Mouse (Mus musculus): Measurements from ENCODE around the gene Rgs13. TPM values are rescaled to one million over a fixed set of nuclear protein-coding genes. Genes with fewer than 3 reads are reported as not detected.
"Not testable (repeated sequence)": the region's sequence is repeated elsewhere in the genome, so short reads cannot be mapped to it uniquely, and the experiment has no call there.

The Rgs13 gene
- polyA plus RNA-seq, 1 experiment = 0.12 TPM

DNA sequence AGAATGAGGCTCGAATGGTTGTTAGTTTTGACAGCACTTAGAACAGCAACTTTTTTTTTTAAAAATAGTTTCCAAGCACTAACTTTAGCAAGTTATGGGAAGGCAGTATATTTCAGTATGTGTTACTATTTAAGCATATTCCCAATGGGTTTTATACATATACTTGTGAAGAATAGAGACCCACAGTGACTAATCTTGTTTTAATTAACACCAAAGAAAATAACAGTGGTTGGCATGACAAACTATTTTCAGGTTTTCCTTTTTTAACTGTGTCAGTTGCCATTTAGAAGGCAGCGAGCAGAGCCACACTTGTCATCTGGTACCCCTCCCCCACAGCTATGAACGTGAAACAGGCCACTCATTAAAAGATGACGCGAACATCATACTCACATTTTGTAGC is 10.3 kb downstream of the Rgs13 start:
- Histone ChIP-seq H3K27me3 (ENCODE audit: control insufficient read depth, insufficient read depth, low read length) (no peaks in the 10 kb centered on the region), H3K27ac (ENCODE audit: control insufficient read depth, insufficient read depth, low read length) (no peak overlapping the region), H3K4me1 (replicated peaks; ENCODE audit: control insufficient read depth, insufficient read depth, low read length) (no peaks in the 10 kb centered on the region), H3K4me3 (ENCODE audit: control insufficient read depth, insufficient read depth, low read length) (no peak overlapping the region), H3K36me3 (ENCODE audit: control insufficient read depth, insufficient read depth, low read length) (no peaks in the 10 kb centered on the region)
- WGBS = 91% methylated on average over 5 of the region's 5 CpGs
- no peak for TF ChIP-seq POLR2A (IDR thresholded peaks at IDR 0.05; ENCODE audit: control insufficient read depth, extremely low read depth, insufficient read depth, low read length, poor library complexity)
- TF ChIP-seq CTCF (IDR thresholded peaks at IDR 0.05; ENCODE audit: borderline replicate concordance, control insufficient read depth, extremely low read depth, insufficient read depth, low read length, poor library complexity) = no peak
- no peak for DNase-seq

DNA sequence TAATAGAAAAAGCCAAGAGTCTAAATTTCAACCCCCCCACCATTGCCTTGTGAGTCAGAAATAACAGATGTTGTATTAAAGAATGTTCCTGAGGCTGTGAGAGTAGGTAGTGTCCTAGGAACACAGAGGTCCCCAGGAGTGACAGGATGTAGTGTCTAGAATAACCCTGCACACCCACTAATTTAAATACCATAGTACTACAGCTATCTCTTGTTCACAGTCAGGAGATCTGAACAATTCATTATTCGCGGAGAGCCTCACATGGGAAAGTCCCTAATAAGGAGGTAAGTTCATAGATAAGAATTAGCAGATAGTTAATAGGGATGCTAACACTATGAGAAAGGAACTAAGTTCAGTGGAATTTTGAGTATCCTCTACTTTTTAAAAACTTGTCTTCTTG is 10.9 kb downstream of the Rgs13 start:
- no peaks in the 10 kb centered on the region for H3K27me3 ChIP-seq (ENCODE audit: control insufficient read depth, insufficient read depth, low read length)
- H3K36me3 ChIP-seq (ENCODE audit: control insufficient read depth, insufficient read depth, low read length) = no peaks in the 10 kb centered on the region
- 96% methylated on average over 2 of the region's 2 CpGs for WGBS
- H3K4me1 ChIP-seq (replicated peaks; ENCODE audit: control insufficient read depth, insufficient read depth, low read length) = no peaks in the 10 kb centered on the region
- no peak overlapping the region for H3K4me3 ChIP-seq (ENCODE audit: control insufficient read depth, insufficient read depth, low read length)
- no peak overlapping the region for H3K27ac ChIP-seq (ENCODE audit: control insufficient read depth, insufficient read depth, low read length)
- no peak for DNase-seq
- TF ChIP-seq POLR2A (IDR thresholded peaks at IDR 0.05; ENCODE audit: control insufficient read depth, extremely low read depth, insufficient read depth, low read length, poor library complexity) (no peak), CTCF (IDR thresholded peaks at IDR 0.05; ENCODE audit: borderline replicate concordance, control insufficient read depth, extremely low read depth, insufficient read depth, low read length, poor library complexity) (no peak)

DNA sequence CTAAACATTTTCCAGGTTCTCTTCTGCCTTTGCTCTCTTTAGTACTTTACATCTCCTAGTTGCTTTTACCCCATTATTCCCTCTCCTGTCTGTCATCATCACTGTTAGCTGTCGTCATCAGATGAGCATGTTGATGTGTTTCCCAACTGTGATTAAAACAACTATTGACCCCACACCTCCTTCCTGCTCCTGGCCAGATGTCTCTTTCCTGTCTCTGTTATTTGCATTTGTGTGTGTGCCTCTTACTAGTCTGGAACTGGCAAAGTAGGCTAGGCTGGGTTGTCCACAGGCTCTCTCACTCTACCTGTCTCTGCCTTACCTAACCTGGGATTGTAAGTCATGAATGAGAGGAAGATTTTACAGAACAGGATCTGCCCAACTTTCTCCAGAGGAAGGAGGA is 24.6 kb downstream of the Rgs13 start:
- no peak for DNase-seq
- TF ChIP-seq CTCF (IDR thresholded peaks at IDR 0.05; ENCODE audit: borderline replicate concordance, control insufficient read depth, extremely low read depth, insufficient read depth, low read length, poor library complexity) (no peak), POLR2A (IDR thresholded peaks at IDR 0.05; ENCODE audit: control insufficient read depth, extremely low read depth, insufficient read depth, low read length, poor library complexity) (no peak)
- Histone ChIP-seq H3K36me3 (ENCODE audit: control insufficient read depth, insufficient read depth, low read length) (no peaks in the 10 kb centered on the region), H3K27me3 (ENCODE audit: control insufficient read depth, insufficient read depth, low read length) (no peaks in the 10 kb centered on the region), H3K4me1 (replicated peaks; ENCODE audit: control insufficient read depth, insufficient read depth, low read length) (no peaks in the 10 kb centered on the region), H3K27ac (ENCODE audit: control insufficient read depth, insufficient read depth, low read length) (no peak overlapping the region), H3K4me3 (ENCODE audit: control insufficient read depth, insufficient read depth, low read length) (no peak overlapping the region)
- 76% methylated on average over 1 of the region's 1 CpGs for WGBS

DNA sequence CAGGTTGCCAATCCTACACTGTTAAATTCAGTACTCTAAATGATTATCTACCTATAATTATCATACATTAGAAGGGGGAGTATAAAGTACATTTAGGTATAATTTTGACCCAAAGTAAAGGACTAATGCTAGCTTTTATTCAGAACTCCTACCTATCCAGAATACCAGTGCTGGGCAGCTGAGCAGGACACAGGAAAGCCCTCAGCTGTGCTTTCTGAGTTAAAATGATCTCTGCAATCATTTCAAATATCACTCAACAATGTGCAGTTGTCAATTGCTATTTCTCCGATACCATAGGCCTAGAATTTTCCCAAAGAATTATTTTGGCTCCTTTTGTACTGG is 25.0 kb downstream of the Rgs13 start:
- Histone ChIP-seq H3K27ac (ENCODE audit: control insufficient read depth, insufficient read depth, low read length) (no peak overlapping the region), H3K27me3 (ENCODE audit: control insufficient read depth, insufficient read depth, low read length) (no peaks in the 10 kb centered on the region), H3K4me3 (ENCODE audit: control insufficient read depth, insufficient read depth, low read length) (no peak overlapping the region), H3K36me3 (ENCODE audit: control insufficient read depth, insufficient read depth, low read length) (no peaks in the 10 kb centered on the region), H3K4me1 (replicated peaks; ENCODE audit: control insufficient read depth, insufficient read depth, low read length) (no peaks in the 10 kb centered on the region)
- WGBS = 100% methylated on average over 1 of the region's 1 CpGs
- no peak for DNase-seq
- TF ChIP-seq CTCF (IDR thresholded peaks at IDR 0.05; ENCODE audit: borderline replicate concordance, control insufficient read depth, extremely low read depth, insufficient read depth, low read length, poor library complexity) = no peak

DNA sequence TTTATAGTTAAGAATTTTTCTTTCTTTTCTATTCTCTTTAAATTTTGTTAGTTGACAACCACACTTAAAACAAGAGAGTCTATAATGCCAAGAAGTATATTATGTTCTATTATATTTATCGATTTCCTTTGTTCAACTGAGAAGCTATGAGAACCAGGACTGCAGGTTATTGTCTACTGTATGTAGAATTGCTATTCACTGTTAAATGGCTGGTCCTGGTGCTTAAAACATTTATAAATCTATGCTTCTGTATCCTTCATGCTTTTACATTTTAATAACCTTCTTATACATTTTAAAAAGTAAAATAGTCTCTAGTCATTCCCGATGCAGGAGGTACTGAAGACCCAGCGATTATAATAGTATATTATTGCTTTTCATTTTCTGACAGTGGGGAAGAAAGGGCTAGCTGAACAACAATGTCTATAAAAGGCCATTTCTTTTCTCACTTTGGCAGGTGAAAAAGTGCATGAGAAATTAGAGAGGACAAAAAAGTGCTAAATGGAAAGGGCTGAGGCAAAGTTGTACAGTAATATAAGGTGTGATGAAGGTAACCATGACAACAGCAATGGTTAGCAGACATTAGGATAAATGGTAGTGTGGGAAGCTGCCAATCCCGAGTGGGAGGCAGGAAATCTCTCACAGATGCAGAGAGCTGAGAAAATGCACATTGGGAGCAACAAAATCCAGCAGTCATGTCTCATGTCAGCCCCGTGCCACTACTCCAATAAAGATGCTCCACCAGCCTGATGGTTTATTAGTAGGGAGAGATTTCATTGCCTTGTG is 25.6 kb downstream of the Rgs13 start:
- Histone ChIP-seq H3K4me1 (replicated peaks; ENCODE audit: control insufficient read depth, insufficient read depth, low read length) (no peaks in the 10 kb centered on the region), H3K27me3 (ENCODE audit: control insufficient read depth, insufficient read depth, low read length) (no peaks in the 10 kb centered on the region), H3K36me3 (ENCODE audit: control insufficient read depth, insufficient read depth, low read length) (no peaks in the 10 kb centered on the region), H3K4me3 (ENCODE audit: control insufficient read depth, insufficient read depth, low read length) (no peak overlapping the region), H3K27ac (ENCODE audit: control insufficient read depth, insufficient read depth, low read length) (no peak overlapping the region)
- TF ChIP-seq POLR2A (IDR thresholded peaks at IDR 0.05; ENCODE audit: control insufficient read depth, extremely low read depth, insufficient read depth, low read length, poor library complexity) (no peak), CTCF (IDR thresholded peaks at IDR 0.05; ENCODE audit: borderline replicate concordance, control insufficient read depth, extremely low read depth, insufficient read depth, low read length, poor library complexity) (no peak)
- no peak for DNase-seq
- 83% methylated on average over 5 of the region's 5 CpGs for WGBS

GRCm38 (mm10) chr1:144149997-144150396 is 27.2 kb downstream of the Rgs13 start:
- Histone ChIP-seq H3K4me1 (replicated peaks; ENCODE audit: control insufficient read depth, insufficient read depth, low read length) (no peaks in the 10 kb centered on the region), H3K36me3 (ENCODE audit: control insufficient read depth, insufficient read depth, low read length) (no peaks in the 10 kb centered on the region), H3K27me3 (ENCODE audit: control insufficient read depth, insufficient read depth, low read length) (no peaks in the 10 kb centered on the region), H3K27ac (ENCODE audit: control insufficient read depth, insufficient read depth, low read length) (no peak overlapping the region), H3K4me3 (ENCODE audit: control insufficient read depth, insufficient read depth, low read length) (no peak overlapping the region)
- DNase-seq = no peak
- 92% methylated on average over 3 of the region's 3 CpGs for WGBS
- no peak for TF ChIP-seq CTCF (IDR thresholded peaks at IDR 0.05; ENCODE audit: borderline replicate concordance, control insufficient read depth, extremely low read depth, insufficient read depth, low read length, poor library complexity)

- H3K36me3 ChIP-seq (ENCODE audit: control insufficient read depth, insufficient read depth, low read length); H3K27me3 ChIP-seq (ENCODE audit: control insufficient read depth, insufficient read depth, low read length); H3K4me1 ChIP-seq (replicated peaks; ENCODE audit: control insufficient read depth, insufficient read depth, low read length); DNase-seq; H3K27ac ChIP-seq (ENCODE audit: control insufficient read depth, insufficient read depth, low read length); H3K4me3 ChIP-seq (ENCODE audit: control insufficient read depth, insufficient read depth, low read length): not testable (repeated sequence)
- 92% methylated on average over 2 of the region's 2 CpGs for WGBS
Observed at GRCm38 (mm10) chr1:144141398-144141797, 35.8 kb downstream of the Rgs13 start.
